ENCODE assay signal across 8 mouse cellular contexts in genomic region chr5:68112430-68113036, GRCm38 (mm10).
DNase-seq lines count a peak whose midpoint lies in the region; ATAC-seq and TF ChIP-seq lines count a peak whose summit lies in the region.

No protein-coding gene starts in this region.

- no peak overlapping the region for H3K4me3 ChIP-seq in embryonic facial prominence, embryonic 14.5 days (ENCODE audit: low read depth, low read length)
- H3K4me3 ChIP-seq in embryonic facial prominence, embryonic 10.5 days = no peak overlapping the region
- H3K4me3 ChIP-seq in lung, postnatal 0 days (ENCODE audit: low read depth, low read length) = no peak overlapping the region

- H3K9ac ChIP-seq in embryonic facial prominence, embryonic 14.5 days (ENCODE audit: low read depth, low read length) = no peak overlapping the region
- H3K9ac ChIP-seq in lung, postnatal 0 days (replicated peaks; ENCODE audit: low read depth) = no peak overlapping the region

- no peak overlapping the region for H3K27ac ChIP-seq in embryonic facial prominence, embryonic 14.5 days (replicated peaks; ENCODE audit: low read depth, low read length)
- no peak overlapping the region for H3K27ac ChIP-seq in embryonic facial prominence, embryonic 10.5 days (replicated peaks)
- no peak overlapping the region for H3K27ac ChIP-seq in lung, postnatal 0 days (ENCODE audit: low read length)

- WGBS in embryonic facial prominence, embryonic 14.5 days = 57% methylated on average over 6 of the region's 6 CpGs
- 69% methylated on average over 6 of the region's 6 CpGs for WGBS in embryonic facial prominence, embryonic 10.5 days
- WGBS in lung, postnatal 0 days = 53% methylated on average over 6 of the region's 6 CpGs

- TF ChIP-seq EP300 in lung, postnatal 0 days (IDR thresholded peaks at IDR 0.05) = no peak

- H3K27me3 ChIP-seq in embryonic facial prominence, embryonic 14.5 days (replicated peaks; ENCODE audit: control insufficient read depth, insufficient read depth, low read length) = no peaks in the 10 kb centered on the region
- no peaks in the 10 kb centered on the region for H3K27me3 ChIP-seq in embryonic facial prominence, embryonic 10.5 days (replicated peaks; ENCODE audit: low read depth, poor library complexity, severe bottlenecking)
- no peaks in the 10 kb centered on the region for H3K27me3 ChIP-seq in lung, postnatal 0 days (replicated peaks; ENCODE audit: insufficient read depth, low read length)

- TF ChIP-seq CTCF in lung, postnatal 0 days (IDR thresholded peaks at IDR 0.05) = peak; percentile 33

- H3K4me2 ChIP-seq in embryonic facial prominence, embryonic 14.5 days (ENCODE audit: low read depth, low read length) = no peak overlapping the region
- H3K4me2 ChIP-seq in lung, postnatal 0 days (replicated peaks; ENCODE audit: low read depth, low read length) = no peak overlapping the region

- H3K9me3 ChIP-seq in embryonic facial prominence, embryonic 14.5 days (ENCODE audit: control insufficient read depth, low read length) = no peaks in the 10 kb centered on the region
- no peaks in the 10 kb centered on the region for H3K9me3 ChIP-seq in embryonic facial prominence, embryonic 10.5 days
- H3K9me3 ChIP-seq in lung, postnatal 0 days (ENCODE audit: low read length) = no peaks in the 10 kb centered on the region

- H3K4me1 ChIP-seq in embryonic facial prominence, embryonic 14.5 days (ENCODE audit: control insufficient read depth, insufficient read depth, low read length) = no peaks in the 10 kb centered on the region
- no peaks in the 10 kb centered on the region for H3K4me1 ChIP-seq in embryonic facial prominence, embryonic 10.5 days
- no peaks in the 10 kb centered on the region for H3K4me1 ChIP-seq in lung, postnatal 0 days (ENCODE audit: insufficient read depth, low read depth, low read length)

- DNase-seq in embryonic facial prominence, embryonic 14.5 days (ENCODE audit: low spot score) = peak; percentile 8
- DNase-seq in embryonic facial prominence, embryonic 10.5 days (ENCODE audit: low spot score) = no peak
- peak; percentile 9 for DNase-seq in lung, postnatal 0 days (ENCODE audit: low spot score)
- no peak for DNase-seq in lung, postnatal 4 days
- DNase-seq in layer of hippocampus, adult 8-10 months (ENCODE audit: low spot score in 2 of 2) = peak; percentile 38 to 39
- DNase-seq in right cerebral cortex, postnatal 4 days = peak; percentile 30
- no peak for DNase-seq in adrenal gland, adult 18-20 months (ENCODE audit: low spot score in 2 of 2)
- DNase-seq in gastrocnemius, postnatal 10 days = no peak

- no peaks in the 10 kb centered on the region for H3K36me3 ChIP-seq in embryonic facial prominence, embryonic 14.5 days (ENCODE audit: control insufficient read depth, insufficient read depth, low read length)
- H3K36me3 ChIP-seq in embryonic facial prominence, embryonic 10.5 days (replicated peaks) = no peaks in the 10 kb centered on the region
- no peaks in the 10 kb centered on the region for H3K36me3 ChIP-seq in lung, postnatal 0 days (ENCODE audit: insufficient read depth, low read length)

- ATAC-seq in embryonic facial prominence, embryonic 14.5 days (ENCODE audit: low read depth) = no peak
- no peak for ATAC-seq in lung, postnatal 0 days

Comparison
In these comparisons a context has a peak if more than half of its experiments do, and no peak if none do; other contexts are left out.
1. DNase-seq: peak in embryonic facial prominence, embryonic 14.5 days (single experiment), lung, postnatal 0 days (single experiment), layer of hippocampus, adult 8-10 months (2 of 2) and right cerebral cortex, postnatal 4 days (single experiment); none in embryonic facial prominence, embryonic 10.5 days (single experiment), lung, postnatal 4 days (0 of 2), adrenal gland, adult 18-20 months (0 of 2) and gastrocnemius, postnatal 10 days (single experiment).